Mouse (Mus musculus) neural tube, embryonic 13.5 days (tissue): Measurements from ENCODE around the gene Cfap36. TPM values are rescaled to one million over a fixed set of nuclear protein-coding genes. Genes with fewer than 3 reads are reported as not detected.

Experiments used
- ATAC-seq: fragments of 200-750 bp; cut with Nextera tagmentation; 2 replicates; pipeline ENCODE4 v1.8.0; 2017; ENCODE audit warnings: low read depth, mild to moderate bottlenecking, moderate TSS enrichment, moderate library complexity
- H3K27ac ChIP-seq: fragments of 300-500 bp; sonication (generic); replicated peaks from 2 replicates; pipeline ENCODE4 v1.5.1; 2015; ENCODE audit warnings: moderate library complexity, mild to moderate bottlenecking, inconsistent platforms
- H3K27me3 ChIP-seq: fragments of 300-500 bp; sonication (generic); 2 replicates; pipeline ENCODE4 v1.6.1; 2015; ENCODE audit warnings: mild to moderate bottlenecking, inconsistent platforms
- H3K36me3 ChIP-seq: fragments of 300-500 bp; sonication (generic); 2 replicates; pipeline ENCODE4 v1.6.1; 2015; ENCODE audit warnings: mild to moderate bottlenecking, inconsistent platforms
- H3K4me1 ChIP-seq: fragments of 300-500 bp; sonication (generic); replicated peaks from 2 replicates; pipeline ENCODE4 v1.6.1; 2015; ENCODE audit warnings: inconsistent platforms
- H3K4me2 ChIP-seq: fragments of 300-500 bp; sonication (generic); 2 replicates; pipeline ENCODE4 v1.6.1; 2015; ENCODE audit warnings: inconsistent platforms, mild to moderate bottlenecking, moderate library complexity
- H3K4me3 ChIP-seq: fragments of 300-500 bp; sonication (generic); 2 replicates; pipeline ENCODE4 v1.5.1; 2015; ENCODE audit warnings: mild to moderate bottlenecking, inconsistent platforms
- H3K9ac ChIP-seq: fragments of 300-500 bp; sonication (generic); 2 replicates; pipeline ENCODE4 v1.6.1; 2015; ENCODE audit warnings: moderate library complexity, mild to moderate bottlenecking, inconsistent platforms
- H3K9me3 ChIP-seq: fragments of 300-500 bp; sonication (generic); 2 replicates; pipeline ENCODE4 v1.6.1; 2016; ENCODE audit warnings: inconsistent platforms
- WGBS: fragments of 180-500 bp; shearing (Covaris S2); methylation state at CpG from one replicate; pipeline ENCODE4 v1.1.7; 2015; 5-methylcytosine and 5-hydroxymethylcytosine counted together
- polyA plus RNA-seq: library from polyadenylated mRNA; unstranded; fragments of >200 nt; fragmentation: Nextera tagmentation; extraction: Ambion mirVana; gene quantifications from 2 replicates; pipeline ENCODE4 v1.2.1, GENCODE M21; 2015

Gene Cfap36
- 117 and 124 TPM in 2 replicates for polyA plus RNA-seq

GRCm38 (mm10) chr11:29246883-29247650 is at the start of gene Cfap36:
Gene Cfap36 (minus strand): TSS chr11:29247409.
- Histone ChIP-seq H3K4me2 (peak within 1 kb of the TSS; percentile 89), H3K27ac (peak within 1 kb of the TSS; percentile 84), H3K9ac (peak within 1 kb of the TSS; percentile 80), H3K9me3 (no peaks in the 10 kb centered on the region), H3K4me1 (peaks cover 24% of the 10 kb centered on the region), H3K27me3 (0 out of 2 replicates have a peak, but pooled peaks cover 12% of the 10 kb centered on the region), H3K4me3 (peak within 1 kb of the TSS; percentile 61), H3K36me3 (peaks cover 24% of the 10 kb centered on the region)
- ATAC-seq = peak; percentile 100
- under 1% methylated on average over 53 of the region's 53 CpGs for WGBS

GRCm38 (mm10) chr11:29287305-29287704 is 40.1 kb upstream of the Cfap36 start:
- Histone ChIP-seq H3K27me3 (no peaks in the 10 kb centered on the region), H3K4me1 (no peaks in the 10 kb centered on the region), H3K9me3 (no peaks in the 10 kb centered on the region), H3K9ac (no peak overlapping the region), H3K27ac (no peak overlapping the region), H3K4me3 (no peak overlapping the region), H3K4me2 (no peak overlapping the region), H3K36me3 (no peaks in the 10 kb centered on the region)
- no peak for ATAC-seq

- H3K27me3 ChIP-seq = no peaks in the 10 kb centered on the region
- no peak overlapping the region for H3K4me2 ChIP-seq
- no peak overlapping the region for H3K4me3 ChIP-seq
- H3K4me1 ChIP-seq = no peaks in the 10 kb centered on the region
- H3K27ac ChIP-seq = no peak overlapping the region
- H3K36me3 ChIP-seq = no peaks in the 10 kb centered on the region
- no peak overlapping the region for H3K9ac ChIP-seq
- H3K9me3 ChIP-seq = no peaks in the 10 kb centered on the region
- no peak for ATAC-seq
These were observed 38.8 kb upstream of the Cfap36 start for GRCm38 (mm10) chr11:29286040-29286439.

GRCm38 (mm10) chr11:29274758-29275157 is 27.5 kb upstream of the Cfap36 start:
- no peak overlapping the region for H3K4me3 ChIP-seq
- H3K27ac ChIP-seq = no peak overlapping the region
- H3K27me3 ChIP-seq = no peaks in the 10 kb centered on the region
- H3K4me1 ChIP-seq = no peaks in the 10 kb centered on the region
- ATAC-seq = no peak
- no peaks in the 10 kb centered on the region for H3K36me3 ChIP-seq
- no peaks in the 10 kb centered on the region for H3K9me3 ChIP-seq
- no peak overlapping the region for H3K9ac ChIP-seq
- 86% methylated on average over 3 of the region's 3 CpGs for WGBS
- H3K4me2 ChIP-seq = no peak overlapping the region

- ATAC-seq = no peak
- Histone ChIP-seq H3K4me2 (no peak overlapping the region), H3K9me3 (no peaks in the 10 kb centered on the region), H3K4me1 (no peaks in the 10 kb centered on the region), H3K27me3 (no peaks in the 10 kb centered on the region), H3K27ac (no peak overlapping the region), H3K9ac (no peak overlapping the region), H3K36me3 (no peaks in the 10 kb centered on the region), H3K4me3 (no peak overlapping the region)
- 32% methylated on average over 3 of the region's 3 CpGs for WGBS
These were observed 20.6 kb upstream of the Cfap36 start for GRCm38 (mm10) chr11:29267824-29268223.

- WGBS = 97% methylated on average over 1 of the region's 1 CpGs
- ATAC-seq = no peak
- H3K9ac ChIP-seq = no peak overlapping the region
- H3K36me3 ChIP-seq = no peaks in the 10 kb centered on the region
- no peaks in the 10 kb centered on the region for H3K9me3 ChIP-seq
- H3K4me2 ChIP-seq = no peak overlapping the region
- H3K27ac ChIP-seq = no peak overlapping the region
- 0 out of 2 replicates have a peak, but pooled peaks cover 3% of the 10 kb centered on the region for H3K27me3 ChIP-seq
- H3K4me3 ChIP-seq = no peak overlapping the region
- H3K4me1 ChIP-seq = no peaks in the 10 kb centered on the region
These were observed 7.4 kb upstream of the Cfap36 start for GRCm38 (mm10) chr11:29254643-29255042.

GRCm38 (mm10) chr11:29248386-29248785 is 1.2 kb upstream of the Cfap36 start:
- Histone ChIP-seq H3K4me2 (no peak overlapping the region), H3K4me3 (no peak overlapping the region), H3K36me3 (peaks cover 12% of the 10 kb centered on the region), H3K4me1 (peaks cover 24% of the 10 kb centered on the region), H3K27me3 (0 out of 2 replicates have a peak, but pooled peaks cover 12% of the 10 kb centered on the region), H3K9me3 (no peaks in the 10 kb centered on the region), H3K9ac (no peak overlapping the region), H3K27ac (no peak overlapping the region)
- WGBS = 97% methylated on average over 5 of the region's 5 CpGs
- no peak for ATAC-seq

- H3K4me3 ChIP-seq = peak overlapping the region; percentile 61
- H3K4me1 ChIP-seq = peaks cover 24% of the 10 kb centered on the region
- H3K9ac ChIP-seq = no peak overlapping the region
- peak overlapping the region; percentile 38; the same call in 1 of the 2 replicates for H3K27ac ChIP-seq
- peak overlapping the region; percentile 52 for H3K4me2 ChIP-seq
- ATAC-seq = peak; percentile 28
- WGBS = 97% methylated on average over 1 of the region's 1 CpGs
- H3K27me3 ChIP-seq = 0 out of 2 replicates have a peak, but pooled peaks cover 12% of the 10 kb centered on the region
- peaks cover 18% of the 10 kb centered on the region for H3K36me3 ChIP-seq
- no peaks in the 10 kb centered on the region for H3K9me3 ChIP-seq
These were observed 516 bp upstream of the Cfap36 start for GRCm38 (mm10) chr11:29247725-29248124.

- H3K9ac ChIP-seq = peak overlapping the region; percentile 80
- no peak overlapping the region for H3K27ac ChIP-seq
- peaks cover 32% of the 10 kb centered on the region for H3K36me3 ChIP-seq
- H3K27me3 ChIP-seq = 0 out of 2 replicates have a peak, but pooled peaks cover 12% of the 10 kb centered on the region
- WGBS = 79% methylated on average over 4 of the region's 4 CpGs
- H3K4me2 ChIP-seq = peak overlapping the region; percentile 89
- ATAC-seq = no peak
- peak overlapping the region; percentile 61 for H3K4me3 ChIP-seq
- H3K4me1 ChIP-seq = peaks cover 24% of the 10 kb centered on the region
- H3K9me3 ChIP-seq = no peaks in the 10 kb centered on the region
These were observed 1.2 kb downstream of the Cfap36 start for GRCm38 (mm10) chr11:29245988-29246387.

GRCm38 (mm10) chr11:29241961-29242360 is 5.2 kb downstream of the Cfap36 start:
- Histone ChIP-seq H3K36me3 (peaks cover 32% of the 10 kb centered on the region), H3K9ac (no peak overlapping the region), H3K27ac (no peak overlapping the region), H3K4me3 (no peak overlapping the region), H3K9me3 (no peaks in the 10 kb centered on the region), H3K4me2 (no peak overlapping the region), H3K27me3 (no peaks in the 10 kb centered on the region), H3K4me1 (peaks cover 24% of the 10 kb centered on the region)
- 70% methylated on average over 4 of the region's 4 CpGs for WGBS
- no peak for ATAC-seq

GRCm38 (mm10) chr11:29239353-29239752 is 7.9 kb downstream of the Cfap36 start:
- no peaks in the 10 kb centered on the region for H3K9me3 ChIP-seq
- no peak overlapping the region for H3K4me3 ChIP-seq
- peaks cover 2% of the 10 kb centered on the region; the same call in 1 of the 2 replicates for H3K4me1 ChIP-seq
- peaks cover 28% of the 10 kb centered on the region for H3K36me3 ChIP-seq
- 98% methylated on average over 1 of the region's 1 CpGs for WGBS
- H3K27me3 ChIP-seq = no peaks in the 10 kb centered on the region
- ATAC-seq = no peak
- H3K9ac ChIP-seq = no peak overlapping the region
- H3K27ac ChIP-seq = no peak overlapping the region
- H3K4me2 ChIP-seq = no peak overlapping the region

- Histone ChIP-seq H3K9ac (no peak overlapping the region), H3K27me3 (no peaks in the 10 kb centered on the region), H3K27ac (no peak overlapping the region), H3K9me3 (no peaks in the 10 kb centered on the region), H3K4me1 (no peaks in the 10 kb centered on the region), H3K4me3 (no peak overlapping the region), H3K4me2 (no peak overlapping the region), H3K36me3 (peaks cover 29% of the 10 kb centered on the region)
- WGBS = 81% methylated on average over 3 of the region's 3 CpGs
- no peak for ATAC-seq
These were observed 8.7 kb downstream of the Cfap36 start for GRCm38 (mm10) chr11:29238551-29238950.

GRCm38 (mm10) chr11:29238047-29238446 is 9.2 kb downstream of the Cfap36 start:
- H3K4me2 ChIP-seq = no peak overlapping the region
- peaks cover 30% of the 10 kb centered on the region for H3K36me3 ChIP-seq
- H3K9me3 ChIP-seq = no peaks in the 10 kb centered on the region
- no peak overlapping the region for H3K4me3 ChIP-seq
- H3K27ac ChIP-seq = no peak overlapping the region
- H3K4me1 ChIP-seq = no peaks in the 10 kb centered on the region
- no peaks in the 10 kb centered on the region for H3K27me3 ChIP-seq
- ATAC-seq = no peak
- no peak overlapping the region for H3K9ac ChIP-seq
